Mouse (Mus musculus): ENCODE measurements around the gene Supt6.
A peak's percentile ranks its signal among the peaks of the same experiment; 100 is the strongest.
"Not testable (repeated sequence)": the region's sequence is repeated elsewhere in the genome, so short reads cannot be mapped to it uniquely, and the experiment has no call there.

The Supt6 gene

DNA sequence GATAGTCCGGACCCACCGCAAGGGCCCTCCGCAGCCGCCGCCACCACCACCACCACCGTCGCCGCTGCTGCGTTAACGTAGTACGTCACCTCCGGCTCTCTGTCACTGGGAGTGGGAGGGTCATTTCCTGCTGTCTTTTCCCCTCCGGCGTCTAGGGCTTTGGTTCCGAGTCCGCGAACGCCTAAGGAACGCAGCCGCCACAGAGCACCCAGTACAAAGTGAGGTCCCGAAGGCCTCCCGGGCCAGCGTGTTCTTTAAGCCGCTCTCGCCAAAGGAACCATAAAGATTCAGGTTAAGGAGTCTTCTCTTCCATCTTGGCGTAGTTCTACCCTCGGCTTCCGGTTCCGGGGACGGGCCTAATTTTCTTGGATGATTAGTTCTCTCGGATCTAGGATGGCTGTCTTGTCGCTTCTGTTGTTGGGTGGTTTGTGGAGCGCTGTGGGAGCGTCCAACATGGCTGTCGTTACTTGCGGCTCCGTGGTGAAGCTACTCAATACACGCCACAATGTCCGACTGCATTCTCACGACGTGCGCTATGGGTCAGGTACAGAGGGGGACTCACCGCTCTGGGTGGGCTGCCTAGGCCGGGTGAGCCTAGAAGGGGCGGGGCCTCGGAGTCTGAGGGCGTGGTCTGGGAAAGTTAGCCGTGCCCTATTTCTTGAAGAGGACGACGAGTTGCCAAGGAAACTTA is at the start of gene Supt6, which contains the start of gene Sdf2:
Gene Supt6, minus strand, starts transcription at position 361 of the 691 bp plus-strand sequence.
Gene Sdf2, plus strand, starts transcription at position 120 of the 691 bp plus-strand sequence.
- DNase-seq (ENCODE audit: inconsistent age in 2 of 2, low spot score in 1 of 2): peak; percentile 92 to 99

DNA sequence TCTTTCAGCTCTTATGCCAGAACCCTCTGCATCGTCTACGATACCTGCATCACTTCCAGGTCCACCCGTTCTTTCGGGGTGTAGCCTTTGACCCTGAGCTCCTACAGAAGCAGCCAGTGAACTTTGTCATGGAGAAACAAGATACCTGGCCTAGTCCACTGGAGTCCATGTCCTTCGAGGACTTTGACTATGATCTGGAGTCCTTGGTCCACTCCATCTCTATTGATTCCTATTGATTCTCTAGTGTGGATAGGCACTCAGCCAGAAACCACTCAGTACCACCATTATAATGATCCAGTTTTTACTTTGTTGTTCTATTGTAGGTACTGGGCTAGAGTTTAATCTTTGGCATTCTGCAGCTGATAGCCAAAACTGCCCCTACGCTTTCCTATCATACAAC is 48.8 kb upstream of the Supt6 start:
- DNase-seq (ENCODE audit: inconsistent age in 2 of 2, low spot score in 1 of 2): no peak

DNA sequence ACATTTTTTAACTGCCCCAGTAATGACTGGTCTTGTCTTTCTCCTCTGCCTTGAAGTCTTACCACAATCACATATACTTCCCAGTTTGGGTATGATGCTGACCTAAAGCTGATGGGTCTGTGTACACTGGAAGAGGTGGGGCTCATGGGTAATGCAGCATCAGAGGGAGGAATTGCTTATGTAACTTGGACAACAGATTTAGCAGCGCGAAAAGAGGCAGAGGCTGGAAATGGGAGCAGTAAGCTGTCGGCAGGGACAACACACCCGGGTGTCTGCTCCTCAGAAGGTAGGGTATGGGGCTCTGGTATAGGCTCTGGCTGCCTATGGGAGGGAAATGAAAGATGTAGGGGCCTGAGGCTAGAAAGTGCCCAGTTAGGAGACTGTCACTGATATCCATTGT is 44.9 kb upstream of the Supt6 start, which contains the start of gene BC030499:
Gene BC030499, plus strand, starts transcription at position 188 of the 400 bp plus-strand sequence.
- DNase-seq (ENCODE audit: inconsistent age in 2 of 2, low spot score in 1 of 2): no peak

DNA sequence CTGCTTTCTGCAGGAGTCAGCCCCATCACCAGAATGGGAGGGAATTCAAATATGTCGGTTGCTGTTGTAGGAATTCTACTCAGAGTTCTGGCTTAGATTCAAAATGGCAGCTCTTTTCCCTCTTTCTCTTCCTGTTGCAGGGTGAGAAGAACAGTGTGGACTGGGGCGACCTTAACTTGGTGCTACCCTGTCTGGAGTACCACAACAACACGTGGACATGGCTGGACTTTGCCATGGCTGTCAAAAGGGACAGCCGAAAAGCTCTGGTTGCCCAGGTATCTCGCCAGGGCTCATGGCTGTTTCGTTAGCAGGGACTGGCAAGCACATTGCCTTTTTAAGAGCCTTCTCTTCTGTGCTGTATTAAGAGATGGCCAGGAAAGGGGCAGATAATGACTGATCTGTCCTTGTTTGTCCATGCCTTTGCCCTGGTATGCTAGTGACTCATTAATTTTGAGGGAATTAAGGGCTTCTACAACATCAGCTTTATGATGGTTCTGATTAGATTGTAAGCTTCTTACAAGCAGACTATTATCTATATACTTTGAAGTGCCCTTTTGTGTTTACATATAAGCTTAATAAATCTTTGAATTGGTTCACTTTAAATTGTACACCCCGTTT is 43.5 kb upstream of the Supt6 start:
- DNase-seq (ENCODE audit: inconsistent age in 2 of 2, low spot score in 1 of 2): no peak

DNA sequence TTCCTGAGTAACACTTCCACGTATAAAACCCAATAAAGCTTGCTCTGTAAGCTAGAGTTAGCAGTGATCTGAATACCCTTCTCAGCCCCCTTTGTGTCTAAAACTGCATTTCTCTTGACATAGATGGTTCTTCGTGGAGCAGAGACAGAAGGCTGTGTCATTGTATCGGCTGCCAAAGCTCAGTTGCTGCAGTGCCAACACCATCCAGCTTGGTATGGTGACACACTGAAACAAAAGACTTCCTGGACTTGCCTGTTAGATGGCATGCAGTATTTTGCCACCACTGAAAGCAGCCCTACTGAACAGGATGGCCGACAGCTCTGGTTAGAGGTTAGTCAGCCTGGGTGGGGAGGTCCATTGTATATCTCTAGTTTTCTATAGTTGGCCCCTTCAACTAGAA is 33.8 kb upstream of the Supt6 start:
- no peak for DNase-seq (ENCODE audit: inconsistent age in 2 of 2, low spot score in 1 of 2)

DNA sequence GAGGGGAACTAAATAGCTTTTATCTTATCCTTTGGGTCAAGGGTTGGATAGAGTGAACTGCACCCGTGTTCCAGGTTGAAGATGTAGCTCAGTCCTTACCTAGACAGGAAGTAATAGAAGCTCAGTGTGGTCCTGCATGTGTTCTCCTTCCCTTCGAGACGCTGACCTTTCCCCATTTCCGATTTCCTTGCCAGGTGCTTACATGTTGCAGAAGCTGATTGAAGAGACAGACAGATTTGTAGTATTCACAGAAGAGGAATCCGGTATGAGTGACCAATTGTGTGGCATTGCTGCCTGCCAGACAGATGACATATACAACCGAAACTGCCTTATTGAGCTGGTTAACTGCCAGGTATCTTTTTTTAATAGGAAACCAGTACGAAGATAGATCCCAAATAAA is 33.1 kb upstream of the Supt6 start:
- DNase-seq (ENCODE audit: inconsistent age in 2 of 2, low spot score in 1 of 2): no peak

DNA sequence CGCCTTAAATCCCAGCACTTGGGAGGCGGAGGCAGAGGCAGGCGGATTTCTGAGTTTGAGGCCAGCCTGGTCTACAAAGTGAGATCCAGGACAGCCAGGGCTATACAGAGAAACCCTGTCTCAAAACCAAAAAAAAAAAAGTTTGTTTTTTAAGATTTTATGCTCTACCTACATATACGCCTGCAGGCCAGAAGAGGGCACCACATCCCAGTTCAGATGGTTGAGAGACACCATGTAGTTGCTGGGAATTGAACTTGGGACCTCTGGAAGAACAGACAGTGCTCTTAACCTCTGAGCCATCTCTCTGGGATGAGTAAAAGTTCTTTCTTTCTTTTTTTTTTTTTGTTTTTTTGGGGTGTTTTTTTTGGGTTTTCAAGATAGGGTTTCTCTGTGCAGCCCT is 30.4 kb upstream of the Supt6 start:
- DNase-seq (ENCODE audit: inconsistent age in 2 of 2, low spot score in 1 of 2): not testable (repeated sequence)

DNA sequence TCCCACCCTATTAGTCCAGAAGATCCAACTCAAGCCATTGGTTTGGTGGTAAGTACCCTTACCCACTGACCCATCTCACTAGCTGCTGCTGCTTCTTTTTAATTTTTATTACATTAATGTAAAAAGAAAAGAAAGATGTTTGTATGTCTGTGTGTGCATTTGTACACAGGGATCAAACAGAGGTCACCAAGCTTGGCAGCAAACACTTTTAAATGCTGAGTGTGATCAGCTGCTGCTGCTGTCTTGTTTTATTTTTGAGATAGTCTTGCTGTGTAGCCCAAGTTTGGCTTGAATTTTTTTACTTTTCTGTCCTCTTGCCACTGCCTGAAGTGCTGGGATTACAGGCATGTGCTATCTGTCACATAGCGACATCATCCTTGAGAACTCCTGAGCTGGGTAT is 29.8 kb upstream of the Supt6 start:
- DNase-seq (ENCODE audit: inconsistent age in 2 of 2, low spot score in 1 of 2): no peak

DNA sequence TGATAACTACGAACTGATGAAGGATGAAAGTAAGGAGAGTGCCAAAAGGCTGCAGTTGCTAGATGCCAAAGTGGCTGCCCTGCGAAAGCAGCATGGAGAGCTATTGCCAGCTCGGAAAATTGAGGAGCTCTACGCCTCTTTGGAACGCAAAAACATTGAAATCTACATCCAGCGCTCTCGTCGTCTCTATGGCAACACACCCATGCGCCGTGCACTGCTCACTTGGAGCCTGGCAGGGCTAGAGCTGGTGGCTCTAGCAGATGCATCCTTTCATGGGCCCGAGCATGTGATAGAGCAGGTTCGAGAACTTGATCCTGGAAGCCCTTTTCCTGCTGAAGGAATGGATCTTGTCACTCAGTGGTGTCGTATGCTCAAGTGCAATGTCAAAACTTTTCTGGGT is 26.2 kb upstream of the Supt6 start:
- DNase-seq (ENCODE audit: inconsistent age in 2 of 2, low spot score in 1 of 2): no peak

DNA sequence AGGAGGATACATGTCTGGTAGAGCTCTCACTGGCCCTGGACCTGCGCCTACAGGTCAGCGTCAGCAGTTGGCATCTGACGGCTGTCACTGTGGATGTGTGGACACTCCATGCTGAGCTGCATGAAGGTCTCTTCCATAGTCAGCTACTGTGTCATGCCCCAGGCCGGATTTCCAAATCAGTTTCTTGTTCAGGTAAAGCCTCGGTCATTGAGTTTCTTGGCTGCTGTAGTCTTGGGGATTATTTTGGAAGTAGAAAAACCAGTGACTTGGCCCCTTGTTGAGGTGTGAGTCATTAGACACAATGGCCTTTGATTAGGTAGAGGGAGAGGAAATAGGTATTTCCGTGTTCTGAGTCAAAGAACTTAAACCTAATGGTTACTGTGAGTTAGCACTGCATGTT is 19.8 kb upstream of the Supt6 start:
- no peak for DNase-seq (ENCODE audit: inconsistent age in 2 of 2, low spot score in 1 of 2)

DNA sequence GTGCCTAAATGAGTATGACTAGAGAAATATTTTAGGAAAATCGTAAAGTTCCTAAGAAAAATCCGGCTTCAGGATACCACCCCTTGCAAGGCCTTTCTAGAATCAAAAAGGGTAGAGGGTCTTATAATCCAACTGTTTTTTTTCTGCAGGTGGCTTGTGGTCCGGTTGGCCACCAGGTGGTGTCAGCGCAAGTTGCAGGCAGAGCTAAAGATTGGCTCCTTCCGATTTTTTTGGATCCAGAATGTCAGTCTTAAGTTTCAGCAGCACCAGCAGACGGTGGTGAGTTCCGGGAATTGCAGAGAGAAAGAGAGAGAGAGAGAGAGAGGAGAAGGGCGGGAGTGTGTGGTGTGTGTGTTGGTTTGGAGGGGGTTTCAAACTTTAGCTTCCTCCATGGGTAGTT is 16.8 kb upstream of the Supt6 start:
- DNase-seq (ENCODE audit: inconsistent age in 2 of 2, low spot score in 1 of 2): peak; percentile 50 to 82

DNA sequence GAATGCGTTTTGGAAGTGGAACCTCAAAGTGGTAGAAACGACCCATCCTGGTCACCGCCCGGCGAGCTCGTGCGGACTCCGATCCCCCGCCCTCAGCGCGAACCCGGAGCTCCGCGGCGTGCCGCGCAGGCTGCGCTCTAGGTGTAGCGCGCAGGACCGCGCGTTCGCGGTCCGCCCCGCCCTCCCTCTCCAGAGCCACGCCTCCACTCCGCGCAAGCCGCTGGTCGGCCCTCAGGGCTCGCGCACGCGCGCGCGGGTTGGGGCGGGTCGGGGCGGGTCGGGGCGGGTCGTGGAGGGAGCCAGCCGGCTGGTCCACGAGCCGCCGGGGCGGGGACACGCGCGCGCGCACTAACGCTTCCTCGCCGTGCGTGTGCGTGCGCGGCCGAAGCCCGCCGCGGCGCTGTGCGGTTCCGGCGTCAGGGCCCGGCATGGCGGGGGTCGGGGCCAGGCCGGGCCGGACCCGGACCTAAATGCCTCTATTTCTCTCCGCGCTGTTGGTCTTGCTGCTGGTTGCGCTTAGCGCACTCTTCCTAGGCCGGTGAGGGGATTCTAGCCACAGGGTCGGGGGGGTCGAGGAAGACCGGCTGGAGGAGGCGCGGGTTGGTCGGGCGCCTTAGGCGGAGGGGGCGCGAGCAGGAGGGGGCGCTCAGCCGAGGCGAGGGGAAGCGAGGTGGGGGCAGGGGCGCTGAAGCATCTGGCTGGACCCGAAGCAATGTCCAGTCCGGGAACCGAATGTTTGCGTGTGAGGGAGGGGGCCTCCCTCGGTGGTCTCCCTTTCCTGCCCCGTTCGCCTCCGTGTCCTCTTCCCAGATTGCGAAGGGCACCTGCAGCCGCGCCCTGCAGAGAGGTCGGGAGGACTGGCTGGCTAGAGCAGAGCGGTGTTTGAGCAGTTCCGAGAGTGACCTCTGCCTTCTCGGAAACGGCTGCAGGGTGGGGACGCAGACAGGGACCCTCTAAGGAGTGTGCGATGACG is 15.9 kb upstream of the Supt6 start, which contains the start of gene 2610507B11Rik:
Gene 2610507B11Rik, plus strand, starts transcription at position 373 of the 973 bp plus-strand sequence.
- DNase-seq (ENCODE audit: inconsistent age in 2 of 2, low spot score in 1 of 2): peak; percentile 95 to 97

DNA sequence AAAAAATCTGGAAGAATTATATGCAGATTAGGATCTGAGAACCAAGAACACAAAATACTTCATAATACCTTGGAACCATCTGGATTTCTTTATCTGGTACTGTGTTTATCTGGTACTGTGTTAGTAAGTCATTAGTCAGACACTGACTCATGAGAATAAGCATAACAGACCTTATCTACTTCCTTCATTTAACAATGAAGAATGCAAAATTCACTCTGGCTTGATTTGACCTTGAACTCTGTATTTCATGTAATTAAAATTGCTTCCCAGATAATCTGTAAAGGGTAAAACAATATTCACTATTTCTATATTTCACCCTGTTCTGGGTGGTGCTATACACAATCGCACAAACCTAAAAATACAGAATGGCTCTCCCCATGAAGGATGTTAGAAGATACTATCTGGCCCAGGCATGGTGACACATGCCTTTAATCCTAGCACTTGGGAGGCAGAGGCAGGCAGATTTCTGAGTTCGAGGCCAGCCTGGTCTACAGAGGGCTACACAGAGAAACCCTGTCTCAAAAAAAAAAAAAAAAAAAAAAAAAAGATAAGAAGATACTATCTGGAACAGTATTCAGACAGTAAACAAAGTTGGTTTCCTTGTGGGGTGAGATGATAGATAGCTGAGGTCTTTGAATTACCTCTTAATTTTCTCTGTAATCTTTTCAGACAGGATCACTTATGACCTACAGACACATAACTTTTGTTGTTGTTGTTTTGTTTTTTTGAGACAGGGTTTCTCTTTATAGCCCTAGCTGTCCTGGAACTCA is 14.9 kb upstream of the Supt6 start:
- peak in 1 of 2 experiments; percentile 68 for DNase-seq (ENCODE audit: inconsistent age in 2 of 2, low spot score in 1 of 2)

DNA sequence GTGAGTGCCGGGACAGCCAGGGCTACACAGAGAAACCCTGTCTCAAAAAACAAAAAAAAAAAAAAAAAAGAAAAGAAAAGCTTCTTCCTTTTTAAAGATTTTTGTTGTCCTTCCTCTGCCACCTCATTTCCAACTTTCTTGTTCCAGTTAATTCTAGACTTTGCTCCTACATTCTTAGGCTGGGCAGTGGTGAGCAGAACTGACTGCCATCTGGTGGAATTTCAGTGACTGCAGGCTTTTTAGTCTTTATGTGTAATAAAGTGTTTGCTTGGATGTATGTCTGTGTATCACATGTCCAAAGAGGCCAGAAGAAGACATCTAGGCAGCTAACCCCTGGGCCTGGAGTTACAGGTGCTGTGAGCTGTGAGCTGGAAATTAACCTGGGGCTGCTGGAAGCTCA is 10.8 kb upstream of the Supt6 start:
- no peak for DNase-seq (ENCODE audit: inconsistent age in 2 of 2, low spot score in 1 of 2)

DNA sequence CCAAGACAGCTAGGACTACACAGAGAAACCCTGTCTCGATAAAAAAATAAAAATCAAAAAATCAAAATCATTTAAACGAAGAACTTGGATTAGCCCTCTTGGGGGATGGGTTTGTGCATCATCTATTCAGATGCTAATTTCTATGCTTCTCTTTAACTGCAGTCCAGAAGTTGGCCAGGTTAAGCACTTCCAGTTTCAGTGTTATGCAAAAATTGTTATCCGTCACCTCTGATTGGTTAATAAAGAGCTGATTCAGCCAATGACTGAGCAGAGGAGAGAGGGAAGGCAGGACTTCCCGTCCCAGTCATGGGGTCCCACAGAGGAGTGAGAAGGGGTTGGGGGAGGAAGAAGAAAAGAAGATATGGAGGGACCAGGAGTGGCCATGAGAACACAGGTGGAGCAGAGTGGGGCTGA is 1.9 kb upstream of the Supt6 start:
- no peak for DNase-seq (ENCODE audit: inconsistent age in 2 of 2, low spot score in 1 of 2)

DNA sequence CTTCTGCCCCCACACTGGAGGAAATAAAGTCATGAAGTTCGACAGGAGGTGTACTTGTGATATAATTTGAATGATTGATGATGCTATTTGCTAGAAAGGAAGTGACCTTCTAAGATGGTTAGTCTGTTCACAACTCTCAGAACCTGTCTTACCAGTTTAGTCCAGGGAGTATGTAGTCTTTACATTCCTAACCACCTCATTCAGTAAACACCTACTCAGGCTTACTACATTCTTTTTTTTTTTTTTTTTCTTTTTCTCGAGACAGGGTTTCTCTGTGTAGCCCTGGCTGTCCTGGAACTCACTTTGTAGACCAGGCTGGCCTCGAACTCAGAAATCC is 1.2 kb upstream of the Supt6 start:
- DNase-seq (ENCODE audit: inconsistent age in 2 of 2, low spot score in 1 of 2): no peak

DNA sequence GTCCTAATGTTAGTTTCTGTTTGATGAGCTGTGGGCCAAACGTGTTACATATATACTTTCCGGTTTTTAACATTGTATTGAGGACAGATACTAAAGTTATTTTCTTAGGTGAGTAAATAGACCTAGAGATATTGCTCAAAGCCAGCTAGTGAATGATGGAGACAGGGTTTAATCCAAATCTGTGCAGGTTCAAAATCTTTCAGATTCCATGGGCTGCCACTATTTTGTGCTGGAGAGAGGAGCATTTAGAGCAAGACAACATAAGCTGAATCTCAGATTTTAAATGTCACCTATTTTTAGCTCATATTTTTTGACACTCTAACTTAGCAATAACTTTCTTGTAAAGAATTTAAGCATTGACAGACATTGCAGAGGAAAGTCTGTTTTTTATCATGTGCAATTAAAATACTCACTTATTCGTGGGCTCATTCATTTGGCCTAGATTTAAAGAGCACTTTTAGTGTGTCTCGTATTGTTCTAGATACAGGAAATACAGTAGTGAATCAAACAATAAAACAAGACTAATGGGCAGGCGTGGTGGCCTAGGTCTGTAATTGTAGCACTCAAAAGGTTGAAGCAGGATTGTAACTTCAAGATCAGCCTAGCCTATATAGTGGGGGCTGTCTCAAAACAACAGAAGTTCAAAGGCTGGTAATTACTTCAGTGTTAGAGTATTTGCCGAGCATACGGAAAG is 678 bp upstream of the Supt6 start:
- DNase-seq (ENCODE audit: inconsistent age in 2 of 2, low spot score in 1 of 2): no peak

DNA sequence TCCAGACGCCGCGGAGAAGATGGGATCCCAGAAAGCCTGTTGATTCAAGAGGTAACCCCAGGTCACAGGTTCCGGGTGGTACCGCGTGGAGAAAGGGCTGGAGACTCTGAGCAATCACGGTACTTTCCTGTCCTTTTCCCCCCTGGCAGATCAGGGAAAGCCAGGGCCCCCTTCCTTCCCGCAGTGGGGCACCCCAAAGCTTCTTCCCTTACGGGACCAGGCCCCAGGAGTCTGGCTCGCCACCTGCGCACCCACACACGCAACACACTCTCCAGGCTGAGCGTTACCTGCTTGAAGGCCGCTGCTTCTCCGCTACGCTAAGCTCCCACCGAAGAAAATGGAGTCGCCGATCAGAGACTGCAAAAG is 543 bp downstream of the Supt6 start:
- DNase-seq (ENCODE audit: inconsistent age in 2 of 2, low spot score in 1 of 2): no peak

DNA sequence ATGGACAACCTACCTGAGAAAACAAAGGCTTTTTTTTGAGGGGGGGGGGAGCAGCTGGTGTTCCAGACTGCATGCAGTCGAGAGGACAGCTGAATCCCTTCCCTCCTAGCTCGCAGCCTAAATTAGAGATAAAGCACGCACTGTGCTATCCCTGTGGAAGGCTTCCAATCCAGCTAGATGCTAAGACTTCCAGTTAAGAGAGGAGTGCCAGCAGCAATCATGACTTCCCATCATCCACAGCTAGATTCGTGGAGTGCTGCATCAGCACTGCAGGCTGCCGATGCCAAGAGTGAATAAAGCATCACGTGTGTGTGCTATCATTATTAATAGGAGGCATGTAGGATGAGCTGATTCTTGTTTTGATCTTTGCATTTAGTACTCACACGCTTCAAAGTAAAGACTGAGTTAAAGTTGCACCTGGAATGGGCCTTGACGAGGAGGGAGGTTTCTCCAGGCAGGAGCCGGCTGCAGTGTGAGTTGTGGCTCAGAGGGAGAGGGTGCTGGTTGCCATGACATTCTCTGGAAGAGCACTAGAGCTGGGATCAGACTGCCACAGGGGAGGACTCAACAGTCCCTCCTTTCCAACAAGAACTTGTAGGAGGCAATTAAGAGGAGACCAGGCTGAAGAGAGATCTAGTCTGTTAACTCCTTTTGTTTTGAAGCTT is 5.5 kb downstream of the Supt6 start:
- DNase-seq (ENCODE audit: inconsistent age in 2 of 2, low spot score in 1 of 2): no peak

DNA sequence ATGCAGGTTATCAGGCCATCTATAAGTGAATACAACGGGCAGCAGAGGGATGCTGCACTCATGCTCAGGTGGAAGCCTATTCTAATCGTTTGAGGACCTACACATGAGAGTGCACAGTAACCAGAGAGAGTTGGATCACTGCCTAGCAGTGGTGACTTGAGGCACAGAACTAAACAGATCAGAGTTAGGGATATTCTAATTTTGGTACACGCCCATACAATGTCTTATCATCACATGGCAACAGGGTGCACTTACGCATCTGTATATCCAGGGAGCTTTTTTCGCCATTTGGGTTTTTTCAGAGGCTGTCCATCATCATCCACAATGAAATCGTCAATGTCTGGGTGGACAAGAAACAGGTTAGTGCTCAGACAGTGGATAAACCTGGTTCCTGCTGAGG is 14.3 kb downstream of the Supt6 start:
- DNase-seq (ENCODE audit: inconsistent age in 2 of 2, low spot score in 1 of 2): no peak
